In genomic region chr1:41035085-41035880, GRCm38 (mm10) we compare ENCODE assay signal across 23 mouse cellular contexts.
A peak's percentile ranks its signal among the peaks of the same experiment; 100 is the strongest.
DNase-seq lines count a peak whose midpoint lies in the region; ATAC-seq lines count a peak whose summit lies in the region.
"Had no signal": no experiment of that assay in that cellular context is flagged by ENCODE, and none has a peak within 500 bp of the region (broad histone marks: within the 10 kb centered on the region; RNA-seq: fewer than 3 reads in every experiment).

No protein-coding gene starts in this region.

- peak overlapping the region; percentile 14 for H3K4me3 ChIP-seq in embryonic facial prominence, embryonic 13.5 days
- H3K4me3 ChIP-seq in limb, embryonic 10.5 days = peak overlapping the region; percentile 28
- H3K4me3 ChIP-seq in midbrain, embryonic 16.5 days (ENCODE audit: low read depth, low read length) = no peak overlapping the region
- H3K4me3 ChIP-seq in hindbrain, embryonic 13.5 days = no peak overlapping the region
- H3K4me3 ChIP-seq: heart, embryonic 10.5 days; neural tube, embryonic 15.5 days had no signal

- peak overlapping the region; percentile 52 for H3K4me2 ChIP-seq in embryonic facial prominence, embryonic 13.5 days
- H3K4me2 ChIP-seq in midbrain, embryonic 16.5 days (ENCODE audit: low read length) = no peak overlapping the region
- H3K4me2 ChIP-seq in hindbrain, embryonic 13.5 days = no peak overlapping the region
- H3K4me2 ChIP-seq: liver, embryonic 11.5 days; lung, embryonic 14.5 days; midbrain, embryonic 11.5 days; neural tube, embryonic 15.5 days had no signal

- DNase-seq in embryo, embryonic 11 days = peak; percentile 29
- no peak for DNase-seq in embryo, embryonic 9.5 days (ENCODE audit: extremely low spot score)
- peak; percentile 11 for DNase-seq in 3T3-L1 (ENCODE audit: low read depth, low spot score)
- DNase-seq in limb, embryonic 10.5 days (ENCODE audit: low spot score) = peak; percentile 45
- no peak for DNase-seq in adrenal gland, postnatal 25 days
- DNase-seq: adrenal gland, postnatal 10 days; cerebellum, adult 9-10 months; gastrocnemius, postnatal 25 days; heart, postnatal 14 days; kidney, adult 18-20 months; kidney, postnatal 10 days; lung, embryonic 14.5 days; lung, postnatal 4 days; thymus, postnatal 36 days had no signal

- no peaks in the 10 kb centered on the region for H3K36me3 ChIP-seq in embryonic facial prominence, embryonic 13.5 days
- no peaks in the 10 kb centered on the region for H3K36me3 ChIP-seq in limb, embryonic 10.5 days
- H3K36me3 ChIP-seq in midbrain, embryonic 16.5 days (ENCODE audit: control insufficient read depth, insufficient read depth, low read length) = no peaks in the 10 kb centered on the region
- H3K36me3 ChIP-seq in hindbrain, embryonic 13.5 days = no peaks in the 10 kb centered on the region
- H3K36me3 ChIP-seq: heart, embryonic 10.5 days; neural tube, embryonic 15.5 days had no signal

- ATAC-seq in embryonic facial prominence, embryonic 13.5 days (ENCODE audit: insufficient number of reproducible peaks, insufficient read depth, low FRiP score, low TSS enrichment, low read depth) = no peak
- ATAC-seq in midbrain, embryonic 16.5 days = no peak
- no peak for ATAC-seq in hindbrain, embryonic 13.5 days (ENCODE audit: low FRiP score)
- ATAC-seq: hindbrain, postnatal 0 days had no signal

- no peaks in the 10 kb centered on the region for H3K9me3 ChIP-seq in embryonic facial prominence, embryonic 13.5 days
- H3K9me3 ChIP-seq in limb, embryonic 10.5 days (replicated peaks) = no peaks in the 10 kb centered on the region
- H3K9me3 ChIP-seq in midbrain, embryonic 16.5 days (replicated peaks; ENCODE audit: control insufficient read depth, low read length, poor library complexity, severe bottlenecking) = no peaks in the 10 kb centered on the region
- H3K9me3 ChIP-seq in hindbrain, embryonic 13.5 days = no peaks in the 10 kb centered on the region
- H3K9me3 ChIP-seq: heart, embryonic 10.5 days; neural tube, embryonic 15.5 days had no signal

- no peaks in the 10 kb centered on the region for H3K27me3 ChIP-seq in embryonic facial prominence, embryonic 13.5 days
- no peaks in the 10 kb centered on the region for H3K27me3 ChIP-seq in limb, embryonic 10.5 days (ENCODE audit: low read depth, poor library complexity, severe bottlenecking)
- H3K27me3 ChIP-seq in midbrain, embryonic 16.5 days (ENCODE audit: control insufficient read depth, insufficient read depth, low read depth, low read length) = no peaks in the 10 kb centered on the region
- H3K27me3 ChIP-seq in hindbrain, embryonic 13.5 days = no peaks in the 10 kb centered on the region
- H3K27me3 ChIP-seq: CH12.LX; neural tube, embryonic 15.5 days had no signal

- H3K27ac ChIP-seq in embryonic facial prominence, embryonic 13.5 days = peak overlapping the region; percentile 66
- H3K27ac ChIP-seq in limb, embryonic 10.5 days = peak overlapping the region; percentile 70
- H3K27ac ChIP-seq in midbrain, embryonic 16.5 days (ENCODE audit: low read length) = no peak overlapping the region
- H3K27ac ChIP-seq in hindbrain, embryonic 13.5 days = no peak overlapping the region
- H3K27ac ChIP-seq: heart, embryonic 10.5 days; hindbrain, postnatal 0 days; neural tube, embryonic 15.5 days had no signal

- 25% methylated on average over 22 of the region's 22 CpGs for WGBS in embryonic facial prominence, embryonic 13.5 days
- 46% methylated on average over 22 of the region's 22 CpGs for WGBS in limb, embryonic 10.5 days
- 75% methylated on average over 22 of the region's 22 CpGs for WGBS in midbrain, embryonic 16.5 days
- 72% methylated on average over 22 of the region's 22 CpGs for WGBS in hindbrain, embryonic 13.5 days

- H3K4me1 ChIP-seq in embryonic facial prominence, embryonic 13.5 days = peaks cover 18% of the 10 kb centered on the region
- H3K4me1 ChIP-seq in limb, embryonic 10.5 days = peaks cover 25% of the 10 kb centered on the region
- peaks cover 3% of the 10 kb centered on the region; the same call in 1 of the 2 replicates for H3K4me1 ChIP-seq in midbrain, embryonic 16.5 days (ENCODE audit: control insufficient read depth, insufficient read depth, low read length)
- no peaks in the 10 kb centered on the region for H3K4me1 ChIP-seq in hindbrain, embryonic 13.5 days (replicated peaks)
- H3K4me1 ChIP-seq: heart, embryonic 10.5 days had no signal

- H3K9ac ChIP-seq in embryonic facial prominence, embryonic 13.5 days = no peak overlapping the region
- no peak overlapping the region for H3K9ac ChIP-seq in midbrain, embryonic 16.5 days (ENCODE audit: low read depth, low read length)
- H3K9ac ChIP-seq in hindbrain, embryonic 13.5 days = no peak overlapping the region
- H3K9ac ChIP-seq: lung, embryonic 14.5 days; neural tube, embryonic 15.5 days had no signal

Comparison
In these comparisons a context has a peak if more than half of its experiments do, and no peak if none do; other contexts are left out.
1. DNase-seq: peak in embryo, embryonic 11 days (single experiment), 3T3-L1 (single experiment) and limb, embryonic 10.5 days (single experiment); none in embryo, embryonic 9.5 days (single experiment) and adrenal gland, postnatal 25 days (single experiment).
2. H3K27ac ChIP-seq: peak in embryonic facial prominence, embryonic 13.5 days (single experiment) and limb, embryonic 10.5 days (single experiment); none in midbrain, embryonic 16.5 days (single experiment) and hindbrain, embryonic 13.5 days (single experiment).
3. H3K4me3 ChIP-seq: peak in embryonic facial prominence, embryonic 13.5 days (single experiment) and limb, embryonic 10.5 days (single experiment); none in midbrain, embryonic 16.5 days (single experiment) and hindbrain, embryonic 13.5 days (single experiment).